Mouse (Mus musculus) urinary bladder, adult 2 months (tissue): ENCODE measurements at regions not wholly inside any gene's neighbourhood (a gene's known extent, or its start where the extent isn't known, plus 50 kb on each side); places are given as distances from the start of the nearest gene placed in this dataset.

Experiments
- DNase-seq: peaks from one replicate; pipeline ENCODE4 v3.0.0; 2022; ENCODE audit warnings: low spot score

DNA sequence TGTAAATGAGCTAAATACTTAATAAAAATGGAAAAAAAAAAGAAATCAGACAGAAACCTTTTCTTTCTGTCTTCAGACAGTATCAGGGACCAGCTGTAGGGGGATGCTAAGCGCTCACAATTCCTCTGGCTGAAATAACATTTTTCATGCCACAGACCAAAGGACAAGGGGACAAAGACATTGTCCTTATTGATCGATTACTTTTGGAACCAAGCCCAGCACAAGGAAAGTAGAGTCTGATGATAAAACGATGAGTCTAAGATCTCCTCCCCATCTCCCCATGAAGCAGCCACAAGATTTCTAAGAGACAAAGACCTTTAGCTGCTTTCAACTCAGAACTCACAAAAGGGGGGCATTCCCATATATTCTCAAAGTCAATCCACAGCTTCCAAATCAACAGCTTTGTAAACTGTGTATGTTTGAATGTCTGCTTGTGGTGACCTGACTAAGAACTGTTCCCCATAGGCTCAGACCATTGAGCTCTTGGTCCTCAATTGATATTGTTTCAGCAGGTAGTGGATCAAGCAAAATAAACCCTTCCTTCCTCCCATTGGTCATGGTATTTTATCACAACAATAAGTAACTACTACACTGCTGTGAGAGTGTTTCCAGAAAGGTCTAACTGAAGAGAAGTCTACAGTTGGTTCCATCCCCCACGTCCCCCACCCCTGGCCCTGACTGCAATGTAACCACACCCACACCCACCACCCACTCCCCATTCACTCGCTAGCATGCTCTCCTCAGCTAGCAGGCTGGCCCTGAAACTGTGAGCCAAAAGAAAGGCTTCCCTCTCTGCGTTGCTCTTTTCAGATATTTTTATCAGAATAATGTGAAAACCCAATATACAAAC, 331.4 kb upstream of the Spred2 start:
- no peak for DNase-seq

DNA sequence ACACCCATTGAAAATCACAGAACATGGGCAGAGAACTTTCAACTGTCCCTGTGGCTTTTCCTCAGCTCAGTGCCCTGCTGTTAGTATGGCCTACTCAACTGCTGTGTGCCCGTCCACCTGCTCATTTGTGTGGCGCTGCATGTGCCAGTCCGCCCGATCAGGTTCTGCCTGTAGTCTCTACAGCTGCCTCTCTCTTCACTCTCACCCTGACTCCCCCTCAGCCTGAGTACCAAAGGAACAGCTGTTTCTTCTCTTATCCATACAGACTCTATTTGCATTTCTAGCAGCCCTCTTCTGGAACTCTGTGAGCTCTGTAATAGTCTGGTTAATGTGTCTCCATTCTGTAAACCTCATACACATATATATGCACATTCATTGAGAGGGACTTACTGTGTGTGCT, 329.1 kb upstream of the Spred2 start:
- DNase-seq = no peak

DNA sequence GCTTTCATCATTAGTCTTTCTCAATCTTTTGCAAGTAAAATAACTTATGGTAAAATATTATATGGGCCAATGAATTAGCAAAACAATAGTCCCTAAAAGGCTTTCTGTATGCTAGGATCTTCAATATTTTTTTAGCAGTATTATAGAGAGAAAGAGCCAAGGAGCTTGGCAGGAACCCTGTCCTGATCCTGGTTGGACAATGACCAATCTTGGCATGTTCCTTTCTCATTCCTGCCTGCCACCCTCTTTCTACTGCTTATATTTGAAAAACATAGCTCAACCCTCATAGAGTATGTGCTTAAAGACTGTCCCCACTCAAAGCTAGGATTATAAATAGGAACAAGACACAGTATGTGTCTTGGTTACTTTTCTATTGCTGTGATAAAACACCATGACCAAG, 327.8 kb upstream of the Spred2 start:
- DNase-seq = no peak

DNA sequence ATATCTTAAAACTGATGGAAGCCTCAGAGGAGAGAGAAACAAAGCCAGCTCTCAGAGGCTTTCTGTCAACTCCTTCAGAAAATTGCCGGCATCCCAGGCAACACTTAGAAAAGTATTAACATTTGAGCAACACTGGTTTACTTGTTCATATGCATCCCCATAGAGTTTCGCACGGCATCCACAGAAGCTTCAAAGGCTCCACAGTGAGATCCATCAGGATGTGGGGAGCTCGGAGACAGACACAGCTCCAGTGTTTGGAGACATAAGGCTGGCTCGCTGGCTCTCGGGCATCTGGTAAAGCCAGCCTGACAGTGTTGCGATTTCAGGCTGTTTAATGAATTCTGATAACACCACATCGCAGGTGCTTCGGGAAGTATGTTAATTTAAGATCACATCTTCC, 324.7 kb upstream of the Spred2 start:
- DNase-seq = no peak

DNA sequence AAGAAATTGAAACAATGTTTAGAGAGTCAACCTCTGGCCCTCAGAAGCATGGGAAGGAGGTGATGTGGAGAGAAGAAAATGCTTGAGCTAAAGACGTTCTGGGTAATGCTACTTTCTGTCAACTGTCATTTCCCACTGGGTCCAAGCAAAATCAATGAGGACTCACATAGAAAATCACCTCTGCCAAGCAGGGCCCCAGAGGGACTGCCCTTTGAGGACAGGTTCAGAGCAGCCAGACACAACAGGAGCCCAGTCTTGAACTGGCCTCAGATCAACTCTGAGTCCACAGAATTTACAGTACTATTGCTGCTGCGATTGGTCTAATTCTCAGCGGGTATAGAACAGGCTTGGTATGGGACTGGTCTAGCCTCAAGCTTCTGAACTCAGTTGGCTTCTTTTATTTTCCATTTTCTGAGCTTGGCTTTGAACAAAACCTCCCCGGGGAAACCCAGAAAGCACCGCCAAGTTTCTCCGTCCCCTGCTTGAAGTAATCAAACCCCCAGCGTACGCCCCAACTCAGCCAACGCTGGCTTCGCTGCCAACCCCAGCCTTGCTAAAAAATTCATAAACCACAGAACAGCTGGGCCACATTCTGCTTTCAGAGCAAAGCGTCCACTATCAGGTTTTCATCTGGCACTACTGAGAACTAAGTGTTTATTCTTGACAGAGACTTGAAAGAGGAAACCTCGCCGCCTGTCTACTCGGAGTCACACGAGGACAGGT, 322.8 kb upstream of the Spred2 start:
- DNase-seq = no peak

DNA sequence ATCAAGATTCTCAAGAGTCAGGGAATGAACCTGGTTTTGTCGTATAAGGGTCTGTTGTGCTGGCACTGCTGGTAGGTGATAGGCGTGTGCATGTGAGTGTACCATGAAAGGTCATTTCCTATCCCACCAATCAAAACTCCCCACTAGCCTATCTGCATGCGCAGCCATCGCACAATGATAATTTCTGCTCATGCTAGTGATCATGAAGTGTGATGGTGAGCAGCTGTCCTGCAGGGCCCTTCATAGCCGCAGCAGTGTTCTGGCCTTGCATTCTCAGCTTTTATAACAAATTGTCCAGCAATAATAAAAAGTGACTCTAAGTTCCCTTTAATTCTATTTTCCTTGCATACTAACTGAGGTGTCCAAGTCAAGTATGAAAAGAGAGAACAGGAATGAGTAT, 321.7 kb upstream of the Spred2 start:
- no peak for DNase-seq

DNA sequence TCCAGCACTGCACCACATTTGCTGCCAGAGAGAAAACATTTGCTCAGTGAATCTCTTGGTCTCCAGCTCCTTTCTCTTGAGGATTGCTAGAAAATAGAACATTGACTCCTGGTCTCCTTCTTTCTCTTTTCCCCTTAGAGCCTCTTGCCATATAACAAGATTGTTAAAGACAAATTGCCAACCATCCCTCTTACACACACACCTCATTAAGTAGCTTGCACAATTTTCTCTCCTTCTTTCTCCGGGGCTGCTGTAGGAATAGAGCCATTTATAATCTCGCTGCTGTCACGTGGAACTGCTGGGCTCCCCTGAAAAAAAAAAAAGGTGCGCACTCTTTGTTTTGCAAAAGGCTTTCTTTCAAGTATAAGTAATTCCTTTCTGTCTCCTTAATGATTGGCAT, 318.6 kb upstream of the Spred2 start:
- no peak for DNase-seq

DNA sequence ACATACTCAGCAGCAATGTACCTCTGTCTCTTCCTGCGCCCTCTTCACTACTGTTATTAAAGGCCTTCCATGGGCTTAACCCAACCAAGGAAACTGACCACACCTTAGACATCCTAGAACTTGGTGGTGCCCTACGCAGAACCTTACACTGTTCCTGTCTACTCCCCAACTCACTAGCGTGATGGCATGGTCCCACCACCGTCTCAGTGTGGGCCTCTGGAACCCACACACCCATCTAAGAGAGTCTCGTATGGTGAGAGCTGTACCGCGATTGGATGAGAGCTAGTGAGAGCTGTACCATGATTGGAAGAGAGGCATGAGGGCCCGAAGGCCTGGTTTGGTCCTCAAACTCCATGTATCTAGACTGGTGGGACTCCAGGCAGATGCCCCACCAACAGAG, 317.2 kb upstream of the Spred2 start:
- no peak for DNase-seq

DNA sequence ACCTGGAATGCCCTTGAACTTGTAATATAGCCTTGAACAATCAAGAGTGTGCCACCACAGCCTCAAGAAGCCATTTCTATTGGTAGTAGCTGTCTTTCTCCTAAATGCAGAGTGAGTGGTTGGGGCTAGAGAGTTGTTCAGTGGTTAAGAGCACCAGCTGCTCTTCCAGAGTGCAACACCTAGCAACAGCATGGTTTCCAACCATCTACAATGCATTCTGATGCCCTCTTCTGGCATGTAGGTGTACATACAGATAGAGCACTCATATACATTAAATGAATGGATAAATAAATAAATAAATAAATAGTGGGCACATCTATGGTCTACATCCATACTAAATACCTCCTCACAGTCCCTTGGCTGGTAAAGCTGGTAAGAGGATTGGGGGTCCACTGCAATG, 316.2 kb upstream of the Spred2 start:
- DNase-seq = no peak

DNA sequence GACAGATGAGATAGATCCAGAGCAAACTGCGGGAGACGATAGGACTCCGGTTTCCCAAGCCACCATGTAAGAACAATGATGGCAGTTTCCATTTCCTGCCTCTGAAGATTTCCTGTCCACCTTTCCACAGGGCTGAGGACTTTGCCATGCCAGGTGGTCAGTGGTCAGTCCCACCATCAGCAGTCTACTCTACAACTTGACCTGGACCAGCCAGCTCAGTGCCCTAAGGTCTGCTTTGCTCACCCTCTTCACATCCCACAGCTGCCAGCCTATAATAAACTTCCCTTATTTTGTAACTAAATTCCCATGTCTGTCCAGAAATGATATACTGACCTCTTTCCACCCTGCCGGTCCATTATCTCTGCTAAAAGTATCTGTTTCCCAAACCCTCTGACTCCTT, 315.7 kb upstream of the Spred2 start:
- DNase-seq = no peak

DNA sequence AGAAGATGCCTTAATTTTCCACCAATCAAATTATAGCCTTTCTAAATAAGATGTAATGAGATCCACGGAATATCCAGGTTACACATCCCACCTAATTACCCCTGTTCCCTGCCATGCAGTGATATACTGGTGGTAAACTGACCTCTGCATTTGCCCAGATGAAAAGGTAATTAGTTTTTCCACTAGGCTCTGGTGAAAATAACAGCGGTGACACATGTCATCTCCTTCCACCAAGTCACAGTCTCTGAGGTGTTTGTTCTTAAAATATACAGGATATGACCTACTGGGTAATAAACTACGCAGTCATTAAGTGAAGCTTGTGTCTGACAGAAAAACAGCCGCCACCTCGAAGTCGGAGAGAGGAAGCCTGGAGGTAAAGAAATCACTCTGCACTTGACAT, 313.6 kb upstream of the Spred2 start:
- DNase-seq = no peak

DNA sequence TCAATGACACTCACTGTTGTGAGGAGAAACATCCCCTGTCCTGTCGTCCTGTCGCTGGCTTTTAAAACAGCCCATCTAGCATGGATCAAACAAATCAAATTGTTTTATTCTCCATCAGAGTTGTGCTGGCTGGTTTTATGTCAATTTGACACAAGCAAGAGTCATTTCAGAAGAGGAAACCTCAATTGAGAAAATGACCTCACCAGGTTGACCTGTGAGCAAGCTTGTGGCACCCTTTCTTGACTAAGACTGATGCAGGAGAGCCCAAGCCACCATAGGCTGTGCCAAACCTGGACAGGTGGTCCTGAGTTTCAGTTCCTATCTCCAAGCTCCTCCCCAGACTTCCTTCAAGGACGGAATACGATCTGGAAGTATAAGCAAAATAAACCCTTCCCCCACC, 313.0 kb upstream of the Spred2 start:
- no peak for DNase-seq

DNA sequence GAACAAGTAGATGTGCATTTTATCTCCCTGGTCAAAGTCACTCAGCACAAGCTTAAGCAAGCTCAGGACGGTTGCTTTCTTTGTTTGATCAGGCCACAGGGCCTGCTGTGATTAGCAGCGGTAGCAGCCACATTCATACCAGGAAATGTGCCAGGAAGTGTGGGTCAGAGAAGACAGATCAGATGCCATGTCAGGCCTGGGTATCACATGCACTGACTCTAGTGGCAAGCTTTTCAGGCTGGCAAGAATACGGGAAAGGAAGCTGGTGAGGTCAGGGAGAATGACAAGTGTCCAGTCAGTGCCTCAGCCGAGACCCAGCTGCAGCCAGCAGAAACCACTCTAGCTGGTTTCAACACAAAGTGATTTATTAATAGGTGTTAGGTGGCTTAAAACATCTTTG, 307.7 kb upstream of the Spred2 start:
- no peak for DNase-seq

DNA sequence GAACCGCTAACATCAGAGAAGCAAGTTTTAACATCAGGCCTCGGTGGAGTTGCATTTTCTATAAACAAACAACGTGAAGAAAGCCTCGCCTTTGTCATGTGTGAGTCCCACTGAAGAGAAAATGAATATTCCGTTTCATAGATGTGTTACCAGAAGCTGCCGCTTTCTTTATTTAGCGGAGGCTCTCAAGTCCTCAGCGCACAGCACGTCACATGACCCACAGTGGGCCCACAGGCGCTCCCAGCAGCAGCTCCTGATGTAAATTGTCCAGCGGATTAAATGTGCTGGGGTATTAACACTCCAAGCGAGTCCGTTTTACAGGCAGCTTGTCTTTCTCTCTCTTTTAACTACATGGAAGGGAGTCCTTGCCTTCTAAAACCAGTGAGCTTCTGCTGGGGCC, 304.7 kb upstream of the Spred2 start:
- no peak for DNase-seq

DNA sequence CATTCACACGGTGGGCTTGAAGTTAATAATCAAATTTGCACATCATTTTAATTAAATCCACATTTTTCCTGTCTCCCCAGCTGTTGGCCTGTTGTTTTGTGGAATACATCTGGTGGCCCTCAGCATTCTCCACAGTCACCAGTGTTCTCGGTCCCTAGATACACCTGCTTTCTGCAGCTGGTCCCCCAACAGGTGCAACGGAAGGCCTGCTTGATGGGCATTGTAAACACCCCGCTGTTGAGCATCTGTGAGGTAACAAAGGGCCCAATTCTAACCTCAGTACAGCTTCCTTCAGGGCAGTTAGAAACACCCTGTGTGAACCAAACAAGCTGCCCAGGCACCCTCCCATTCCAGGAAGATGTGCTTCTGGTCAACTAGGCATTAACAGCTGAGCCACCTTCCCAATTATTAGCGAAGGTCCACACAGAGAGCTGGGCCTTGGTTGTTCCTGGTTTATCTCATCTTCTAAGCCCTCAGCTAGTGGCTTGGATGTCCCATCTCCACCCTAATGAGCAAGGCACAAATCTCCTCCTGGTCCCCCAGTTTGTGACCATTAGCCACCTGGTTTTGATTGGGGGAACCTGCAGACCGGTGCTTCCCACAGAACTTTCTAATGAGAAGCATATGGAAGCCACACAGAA, 293.0 kb upstream of the Spred2 start:
- no peak for DNase-seq

DNA sequence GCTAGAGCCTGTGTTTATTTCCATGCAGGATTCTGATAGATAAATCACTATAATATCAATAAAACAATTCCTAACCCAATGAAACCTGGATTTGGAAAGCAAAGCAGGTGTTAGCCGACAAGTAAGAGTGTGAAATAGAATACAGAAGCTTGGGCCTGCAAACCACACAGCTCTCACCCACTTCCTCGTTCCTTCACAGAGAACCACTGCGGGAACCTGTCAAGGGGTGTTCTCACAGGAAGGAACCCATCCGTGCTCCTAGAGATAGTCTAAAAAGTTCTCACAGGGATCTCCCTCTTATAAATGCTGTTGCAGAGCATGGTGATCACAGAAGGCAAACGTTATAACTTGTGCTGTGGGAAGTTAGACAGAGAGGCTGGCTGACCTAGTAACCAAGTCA, 291.7 kb upstream of the Spred2 start:
- no peak for DNase-seq

DNA sequence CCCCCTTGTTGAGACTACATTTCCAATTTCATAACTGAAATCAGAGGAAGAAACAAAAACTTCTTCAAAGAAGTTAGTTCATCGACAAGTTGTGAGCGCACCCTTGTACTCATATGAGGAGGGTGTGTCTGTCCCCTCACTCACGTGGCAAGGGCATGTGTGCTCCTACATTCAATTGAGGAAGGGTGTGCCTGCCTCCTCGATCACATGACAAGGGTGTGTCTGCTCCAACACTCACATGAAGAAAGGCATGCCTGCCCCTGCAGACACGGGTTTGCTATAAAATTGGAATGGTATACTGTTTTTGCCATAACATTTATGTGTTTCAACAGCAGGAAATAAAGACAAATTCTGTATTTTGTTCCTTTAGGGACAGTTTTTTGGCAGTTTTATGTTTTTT, 290.6 kb upstream of the Spred2 start:
- DNase-seq = no peak

DNA sequence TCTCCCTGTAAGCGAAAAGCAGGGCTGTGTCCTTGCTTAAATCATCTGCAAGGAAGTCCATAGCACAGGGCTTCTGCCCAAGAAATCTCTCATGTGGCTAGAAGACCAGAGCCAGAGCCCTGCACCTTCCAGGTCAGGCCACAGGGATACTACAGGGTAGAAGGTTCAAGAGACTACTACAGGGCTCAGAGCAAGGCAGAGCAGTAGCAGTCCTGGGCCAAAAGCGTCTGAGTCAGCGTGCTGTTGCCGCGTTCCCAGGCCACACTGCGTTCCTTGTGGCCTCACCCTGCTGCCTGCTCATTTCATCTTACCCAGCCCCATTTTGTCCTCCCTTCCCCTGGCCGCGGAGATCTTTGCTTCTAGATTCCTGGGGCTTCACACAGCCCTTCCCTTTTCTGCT, 283.0 kb upstream of the Spred2 start:
- no peak for DNase-seq

DNA sequence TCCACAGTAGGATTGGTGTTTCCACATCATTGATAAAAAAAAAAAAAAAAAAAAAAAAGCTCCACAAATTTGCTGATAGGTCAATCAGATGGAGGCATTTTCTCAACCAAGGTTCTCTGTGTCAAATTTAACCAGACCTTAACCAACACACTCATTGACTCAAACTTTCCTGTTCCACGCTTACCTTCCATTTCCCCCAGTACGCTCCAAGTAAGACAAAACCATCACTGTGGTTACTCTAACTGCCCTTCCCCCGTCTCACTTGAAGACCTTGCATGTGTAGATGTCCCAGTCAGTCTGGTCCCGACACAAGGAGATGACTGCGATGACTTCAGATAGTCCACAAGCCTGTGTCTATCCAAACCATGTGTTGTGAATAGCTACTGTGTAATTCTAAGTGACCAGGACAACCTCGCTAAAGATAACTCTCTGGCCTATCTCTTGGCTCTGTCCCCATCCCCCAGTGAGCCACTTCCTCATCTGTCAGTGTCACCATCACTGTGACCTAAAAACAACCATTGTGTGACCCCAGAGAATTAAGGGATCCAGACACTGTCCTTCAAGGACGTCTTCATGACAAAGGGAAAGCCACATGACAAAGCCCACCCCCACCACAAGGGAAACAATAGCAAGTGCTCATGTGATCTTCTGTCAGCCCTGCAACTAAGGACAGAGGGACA, 279.9 kb upstream of the Spred2 start:
- no peak for DNase-seq

DNA sequence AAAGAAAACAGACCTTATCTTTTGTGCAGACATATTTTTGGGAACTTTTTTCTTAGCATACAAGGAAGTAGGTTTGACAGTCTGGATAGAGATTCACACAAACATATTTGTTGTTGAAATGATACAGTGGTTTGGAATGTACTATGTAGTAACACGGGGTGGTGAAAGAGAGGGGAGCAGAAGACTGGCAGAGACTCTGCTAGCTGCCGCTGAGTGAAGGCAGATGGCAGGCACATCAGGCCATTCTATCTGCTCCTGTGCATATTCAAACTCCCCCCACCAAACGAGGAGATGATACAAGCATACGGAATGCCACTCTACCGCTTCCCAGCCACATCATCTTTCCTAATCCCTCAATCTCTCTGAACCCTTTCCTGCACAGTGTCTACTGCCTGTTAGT, 279.1 kb upstream of the Spred2 start:
- DNase-seq = no peak

DNA sequence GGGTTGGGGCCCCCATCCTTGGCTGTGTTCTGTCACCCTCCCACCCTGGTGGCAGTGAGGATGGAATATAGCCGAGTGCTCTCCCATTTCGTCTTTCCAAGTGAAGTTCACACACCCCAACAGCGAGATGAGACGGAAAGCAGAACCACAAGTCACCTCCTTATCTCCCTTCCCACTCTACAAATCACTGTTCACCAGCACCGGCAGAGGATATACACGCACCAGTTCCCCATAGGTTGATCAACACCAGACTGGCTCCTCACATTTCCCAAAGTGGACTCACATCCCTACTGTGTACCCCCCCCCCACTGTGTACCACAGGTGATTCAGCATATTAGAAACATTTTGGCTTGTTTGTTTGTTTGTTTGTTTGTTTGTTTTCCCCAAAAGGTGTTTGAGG, 272.7 kb upstream of the Spred2 start:
- DNase-seq = no peak

DNA sequence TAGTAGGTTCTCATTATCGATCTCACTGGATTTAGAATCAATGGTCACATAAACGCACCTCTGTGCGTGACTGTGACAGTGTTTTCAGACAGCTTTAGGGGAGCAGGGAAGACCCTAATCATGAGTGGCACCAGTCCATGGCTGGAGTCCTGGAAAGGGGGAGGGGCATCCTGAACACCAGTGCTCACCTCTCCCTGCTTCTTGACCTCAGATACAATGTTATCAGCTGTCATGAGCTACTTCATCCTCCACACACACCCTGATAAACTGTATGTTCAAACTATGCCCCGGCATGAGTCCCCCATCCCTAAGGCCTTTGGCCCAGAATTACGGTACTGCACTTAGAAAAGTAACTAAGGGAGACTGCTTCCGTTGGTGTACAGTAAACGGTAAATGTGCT, 272.2 kb upstream of the Spred2 start:
- DNase-seq = no peak

DNA sequence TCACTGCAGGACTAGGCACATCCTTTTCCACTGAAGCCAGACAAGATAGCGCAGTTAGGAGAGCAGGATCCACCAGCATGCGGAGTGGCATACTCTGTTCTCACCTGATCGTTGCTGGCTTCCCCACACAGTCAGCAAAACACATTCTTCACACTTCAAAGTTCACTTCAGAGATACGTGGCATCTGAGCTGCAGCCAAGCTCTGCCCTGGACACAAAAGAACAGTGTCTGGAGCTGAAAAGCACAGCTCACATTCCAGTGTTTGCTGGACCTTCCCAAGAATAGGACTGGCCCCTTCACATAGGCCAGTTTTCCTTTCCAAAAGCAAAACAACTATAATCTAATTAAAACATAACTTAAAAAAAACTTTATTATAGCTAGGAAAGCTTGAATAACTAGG, 264.7 kb upstream of the Spred2 start:
- no peak for DNase-seq
